Mouse (Mus musculus) hindbrain, embryonic 16.5 days (tissue): ENCODE data around the gene Col4a3bp. TPM values are rescaled to one million over a fixed set of nuclear protein-coding genes. Genes with fewer than 3 reads are reported as not detected.

Source experiments
- ATAC-seq: fragments of 200-750 bp; cut with Nextera tagmentation; 2 replicates; pipeline ENCODE4 v1.8.0; 2017; ENCODE audit warnings: moderate TSS enrichment, moderate library complexity
- H3K27ac ChIP-seq: fragments of 300-500 bp; sonication (generic); 2 replicates; pipeline ENCODE4 v1.5.1; 2014; ENCODE audit warnings: low read depth, mild to moderate bottlenecking, control low read depth, low read length, moderate library complexity
- H3K27me3 ChIP-seq: fragments of 300-500 bp; sonication (generic); replicated peaks from 2 replicates; pipeline ENCODE4 v1.6.1; 2014; ENCODE audit warnings: low read length; ENCODE audit not compliant: control insufficient read depth, insufficient read depth
- H3K36me3 ChIP-seq: fragments of 300-500 bp; sonication (generic); 2 replicates; pipeline ENCODE4 v1.6.1; 2014; ENCODE audit warnings: mild to moderate bottlenecking, low read length, moderate library complexity, mixed read lengths; ENCODE audit not compliant: control insufficient read depth, insufficient read depth
- H3K4me1 ChIP-seq: fragments of 300-500 bp; sonication (generic); 2 replicates; pipeline ENCODE4 v1.6.1; 2014; ENCODE audit warnings: low read depth, low read length; ENCODE audit not compliant: control insufficient read depth, insufficient read depth
- H3K4me2 ChIP-seq: fragments of 300-500 bp; sonication (generic); 2 replicates; pipeline ENCODE4 v1.6.1; 2014; ENCODE audit warnings: mild to moderate bottlenecking, low read length, control low read depth, moderate library complexity
- H3K4me3 ChIP-seq: fragments of 300-500 bp; sonication (generic); 2 replicates; pipeline ENCODE4 v1.5.1; 2014; ENCODE audit warnings: mild to moderate bottlenecking, low read length, control low read depth, moderate library complexity
- H3K9ac ChIP-seq: fragments of 300-500 bp; sonication (generic); 2 replicates; pipeline ENCODE4 v1.6.1; 2014; ENCODE audit warnings: low read depth, mild to moderate bottlenecking, control low read depth, low read length, moderate library complexity
- H3K9me3 ChIP-seq: fragments of 300-500 bp; sonication (generic); 2 replicates; pipeline ENCODE4 v1.6.1; 2014; ENCODE audit warnings: mild to moderate bottlenecking, low read length, moderate library complexity; ENCODE audit not compliant: control insufficient read depth
- WGBS: fragments of 180-500 bp; shearing (Covaris S2); extraction: QIAGEN DNeasy Blood & Tissue Kit; methylation state at CpG from one replicate; pipeline ENCODE4 v1.1.7; 2014; 5-methylcytosine and 5-hydroxymethylcytosine counted together
- polyA plus RNA-seq: library from polyadenylated mRNA; unstranded; fragments of >200 nt; fragmentation: Nextera tagmentation; extraction: Ambion mirVana; gene quantifications from 2 replicates; pipeline ENCODE4 v1.2.1, GENCODE M21; 2015

Gene Col4a3bp
- polyA plus RNA-seq, 1 experiment from 2014 or later, result 7.5 TPM

- Histone ChIP-seq H3K4me2 (no peak overlapping the region), H3K27ac (no peak overlapping the region), H3K9me3 (peaks cover 3% of the 10 kb centered on the region; the same call in 1 of the 2 replicates), H3K36me3 (no peaks in the 10 kb centered on the region; the same call in 1 of the 2 replicates), H3K9ac (no peak overlapping the region), H3K4me3 (no peak overlapping the region), H3K4me1 (no peaks in the 10 kb centered on the region), H3K27me3 (no peaks in the 10 kb centered on the region)
- 86% methylated on average over 6 of the region's 6 CpGs for WGBS
- ATAC-seq, result no peak
Measured at GRCm38 (mm10) chr13:96532176-96532575, 10.2 kb upstream of the Col4a3bp start.

- no peak for ATAC-seq
- no peaks in the 10 kb centered on the region; the same call in 1 of the 2 replicates for H3K36me3 ChIP-seq
- no peak overlapping the region for H3K4me2 ChIP-seq
- no peak overlapping the region for H3K4me3 ChIP-seq
- peaks cover 3% of the 10 kb centered on the region; the same call in 1 of the 2 replicates for H3K9me3 ChIP-seq
- no peak overlapping the region for H3K27ac ChIP-seq
- 60% methylated on average over 2 of the region's 2 CpGs for WGBS
- H3K9ac ChIP-seq, result no peak overlapping the region
- no peaks in the 10 kb centered on the region for H3K27me3 ChIP-seq
- no peaks in the 10 kb centered on the region for H3K4me1 ChIP-seq
Measured at GRCm38 (mm10) chr13:96533742-96534141, 8.7 kb upstream of the Col4a3bp start.

- ATAC-seq, result no peak
- no peaks in the 10 kb centered on the region for H3K27me3 ChIP-seq
Measured at GRCm38 (mm10) chr13:96536821-96537572, 5.4 kb upstream of the Col4a3bp start.

GRCm38 (mm10) chr13:96538103-96538502 is 4.3 kb upstream of the Col4a3bp start:
- H3K36me3 ChIP-seq, result no peaks in the 10 kb centered on the region

More at GRCm38 (mm10) chr13:96536821-96537572, 5.4 kb upstream of the Col4a3bp start:
- no peak overlapping the region for H3K9ac ChIP-seq
- WGBS, result 83% methylated on average over 5 of the region's 5 CpGs
- no peak overlapping the region for H3K4me3 ChIP-seq
- H3K9me3 ChIP-seq, result no peaks in the 10 kb centered on the region
- no peak overlapping the region for H3K27ac ChIP-seq
- H3K4me2 ChIP-seq, result no peak overlapping the region
- no peaks in the 10 kb centered on the region for H3K36me3 ChIP-seq
- peaks cover 2% of the 10 kb centered on the region; the same call in 1 of the 2 replicates for H3K4me1 ChIP-seq

GRCm38 (mm10) chr13:96541381-96541780 is 1.0 kb upstream of the Col4a3bp start:
- H3K9ac ChIP-seq, result no peak overlapping the region
- no peak overlapping the region; the same call in 1 of the 2 replicates for H3K4me3 ChIP-seq
- ATAC-seq, result no peak
- 61% methylated on average over 2 of the region's 2 CpGs for WGBS
- no peaks in the 10 kb centered on the region for H3K36me3 ChIP-seq
- H3K9me3 ChIP-seq, result no peaks in the 10 kb centered on the region
- H3K4me2 ChIP-seq, result peak overlapping the region; percentile 66
- H3K27ac ChIP-seq, result no peak overlapping the region
- H3K4me1 ChIP-seq, result peaks cover 5% of the 10 kb centered on the region; the same call in 1 of the 2 replicates
- no peaks in the 10 kb centered on the region for H3K27me3 ChIP-seq

More at GRCm38 (mm10) chr13:96538103-96538502, 4.3 kb upstream of the Col4a3bp start:
- Histone ChIP-seq H3K27me3 (no peaks in the 10 kb centered on the region), H3K4me1 (peaks cover 2% of the 10 kb centered on the region; the same call in 1 of the 2 replicates), H3K4me2 (no peak overlapping the region), H3K9me3 (no peaks in the 10 kb centered on the region), H3K9ac (no peak overlapping the region), H3K27ac (no peak overlapping the region), H3K4me3 (no peak overlapping the region)
- no peak for ATAC-seq
- 87% methylated on average over 3 of the region's 3 CpGs for WGBS

- peak overlapping the region; percentile 83 for H3K4me3 ChIP-seq
- H3K9me3 ChIP-seq, result no peaks in the 10 kb centered on the region
- H3K4me2 ChIP-seq, result peak overlapping the region; percentile 56
- peak overlapping the region; percentile 77 for H3K9ac ChIP-seq
- H3K36me3 ChIP-seq, result no peaks in the 10 kb centered on the region
- peak overlapping the region; percentile 92 for H3K27ac ChIP-seq
- peak; percentile 78 for ATAC-seq
- WGBS, result under 1% methylated on average over 65 of the region's 73 CpGs
- H3K4me1 ChIP-seq, result peaks cover 5% of the 10 kb centered on the region; the same call in 1 of the 2 replicates
- no peaks in the 10 kb centered on the region for H3K27me3 ChIP-seq
Measured at GRCm38 (mm10) chr13:96542901-96543891, 778 bp downstream of the Col4a3bp start.

- Histone ChIP-seq H3K4me1 (peaks cover 5% of the 10 kb centered on the region; the same call in 1 of the 2 replicates), H3K27me3 (no peaks in the 10 kb centered on the region), H3K9me3 (no peaks in the 10 kb centered on the region), H3K27ac (no peak overlapping the region), H3K36me3 (no peaks in the 10 kb centered on the region), H3K4me2 (no peak overlapping the region; the same call in 1 of the 2 replicates), H3K4me3 (no peak overlapping the region), H3K9ac (no peak overlapping the region)
- whole genome bisulfite sequencing, result 82% methylated on average over 2 of the region's 2 CpGs
- no peak for ATAC-seq
Measured at GRCm38 (mm10) chr13:96544506-96544905, 2.1 kb downstream of the Col4a3bp start.

- H3K36me3 ChIP-seq, result no peaks in the 10 kb centered on the region
- ATAC-seq, result no peak
- H3K9me3 ChIP-seq, result no peaks in the 10 kb centered on the region
Measured at GRCm38 (mm10) chr13:96547250-96547649, 4.8 kb downstream of the Col4a3bp start.

More at GRCm38 (mm10) chr13:96547250-96547649, 4.8 kb downstream of the Col4a3bp start:
- WGBS, result 79% methylated on average over 1 of the region's 1 CpGs
- H3K4me3 ChIP-seq, result no peak overlapping the region
- no peak overlapping the region for H3K9ac ChIP-seq
- no peak overlapping the region for H3K27ac ChIP-seq
- H3K27me3 ChIP-seq, result no peaks in the 10 kb centered on the region
- peaks cover 3% of the 10 kb centered on the region; the same call in 1 of the 2 replicates for H3K4me1 ChIP-seq
- H3K4me2 ChIP-seq, result no peak overlapping the region
